Mouse (Mus musculus): ENCODE measurements around the gene Cryba4.

The Cryba4 gene

DNA sequence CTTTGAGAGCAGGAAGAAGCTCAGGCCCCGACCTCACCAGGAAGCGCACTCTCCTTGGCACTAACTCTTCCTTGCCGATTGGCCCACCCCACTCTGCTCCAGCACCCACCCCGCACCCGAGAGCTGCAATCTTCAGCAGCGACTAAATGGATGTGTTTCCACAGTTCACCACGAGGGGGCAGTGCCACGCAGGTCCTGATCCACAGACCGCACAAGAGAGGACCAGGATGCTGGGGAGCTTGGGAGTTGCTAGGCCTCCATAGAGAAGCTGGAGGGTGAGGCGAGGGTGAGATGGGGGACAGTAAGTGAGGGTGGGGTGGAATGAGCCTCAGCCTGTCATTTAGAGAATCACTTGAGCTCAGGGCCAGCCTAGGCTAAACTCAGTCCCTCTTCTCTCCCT, 11.6 kb downstream of the Cryba4 start:
- Histone ChIP-seq H3K36me3 (ENCODE audit: control insufficient read depth, insufficient read depth, low read length, poor library complexity, severe bottlenecking) (no peaks in the 10 kb centered on the region), H3K27me3 (ENCODE audit: control insufficient read depth, insufficient read depth, low read length, poor library complexity, severe bottlenecking) (no peaks in the 10 kb centered on the region)
- DNase-seq (ENCODE audit: low read depth, low spot score): peak; percentile 91

DNA sequence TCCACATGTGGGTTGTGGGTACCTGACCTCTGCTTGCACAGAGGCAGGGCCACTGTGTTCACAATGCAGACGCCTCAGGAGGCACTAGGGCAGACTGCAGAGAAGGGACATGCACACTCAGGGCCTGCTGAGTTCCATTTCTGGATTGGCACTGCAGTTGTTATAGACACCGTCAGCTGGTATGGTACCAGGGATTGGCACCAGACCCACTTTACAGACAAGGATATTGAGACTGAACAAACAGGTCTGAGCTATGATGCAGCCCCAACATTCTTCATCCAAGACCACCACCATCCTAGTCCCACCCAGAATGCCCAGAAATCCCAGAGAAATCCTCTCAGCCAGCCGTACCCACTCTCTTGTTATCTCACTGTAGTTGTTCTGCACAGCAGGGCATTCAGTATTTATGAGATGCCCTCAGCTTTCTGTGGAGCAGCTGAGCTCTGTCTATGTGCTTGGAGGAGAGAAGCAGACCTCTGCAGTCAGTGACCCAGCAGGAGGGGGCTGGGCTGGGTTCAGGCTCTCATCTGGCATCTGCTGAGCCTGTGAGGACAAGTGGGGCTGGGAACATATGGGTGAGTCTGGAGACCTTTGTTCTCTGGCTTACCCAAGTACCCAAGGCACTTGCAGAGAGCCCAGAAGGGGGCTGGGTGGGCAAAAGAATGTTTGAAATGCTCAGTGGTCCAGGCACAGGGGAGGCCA, 13.4 kb downstream of the Cryba4 start:
- Histone ChIP-seq H3K36me3 (ENCODE audit: control insufficient read depth, insufficient read depth, low read length, poor library complexity, severe bottlenecking) (no peaks in the 10 kb centered on the region), H3K27me3 (ENCODE audit: control insufficient read depth, insufficient read depth, low read length, poor library complexity, severe bottlenecking) (no peaks in the 10 kb centered on the region)
- no peak for DNase-seq (ENCODE audit: low read depth, low spot score)

DNA sequence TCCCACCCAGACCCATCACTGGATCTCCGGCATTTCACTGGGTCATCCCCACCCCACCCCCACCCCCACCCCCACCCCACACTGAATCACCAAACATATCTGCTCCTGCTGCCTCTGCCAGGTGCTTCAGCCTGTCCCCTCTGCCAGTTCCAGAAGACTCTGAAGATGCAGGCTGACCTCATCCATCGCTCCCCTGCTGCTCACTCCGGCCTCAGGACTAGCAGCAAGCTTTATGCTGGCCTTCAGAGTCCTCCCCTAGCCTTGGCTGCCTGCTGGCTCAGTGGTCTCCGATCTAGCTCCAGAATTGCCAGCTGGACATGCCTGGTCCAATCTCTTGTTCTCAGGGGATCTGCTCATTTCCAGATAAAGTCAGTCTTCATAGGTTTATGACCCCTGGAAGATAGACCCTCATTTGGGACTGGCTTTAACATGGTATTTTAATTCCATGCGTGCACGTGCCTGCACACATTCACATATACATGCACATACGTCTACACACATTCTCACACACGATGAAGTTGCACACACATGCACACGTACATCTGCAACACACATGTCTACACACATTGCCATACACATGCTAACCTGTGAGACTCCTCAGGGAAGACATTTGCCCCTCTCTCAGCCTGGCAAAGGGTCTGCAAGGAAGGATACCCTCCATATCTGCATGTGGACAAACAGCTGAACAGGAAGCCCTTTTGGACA, 14.3 kb downstream of the Cryba4 start:
- no peak for DNase-seq (ENCODE audit: low read depth, low spot score)
- Histone ChIP-seq H3K27me3 (ENCODE audit: control insufficient read depth, insufficient read depth, low read length, poor library complexity, severe bottlenecking) (no peaks in the 10 kb centered on the region), H3K36me3 (ENCODE audit: control insufficient read depth, insufficient read depth, low read length, poor library complexity, severe bottlenecking) (no peaks in the 10 kb centered on the region)

DNA sequence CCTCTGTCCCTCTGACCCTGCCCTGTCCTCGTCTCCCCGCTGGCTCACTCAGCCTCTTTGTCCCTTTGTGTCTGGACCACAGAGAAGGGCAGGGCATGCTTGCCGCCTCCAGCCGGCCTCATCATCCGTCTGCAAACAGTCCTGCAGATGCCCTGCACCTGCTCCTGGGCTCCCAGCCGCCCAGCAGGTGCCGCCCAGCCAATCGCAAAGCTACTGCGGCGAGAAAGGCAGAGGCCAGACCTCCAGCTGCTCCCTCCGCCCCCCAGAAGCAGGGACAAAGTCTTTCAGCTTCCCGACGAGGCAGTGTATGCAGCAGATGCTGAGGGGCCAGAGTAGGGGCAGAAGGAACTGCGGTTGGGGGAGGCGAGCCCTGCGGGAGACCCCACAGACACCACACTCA, 14.9 kb downstream of the Cryba4 start:
- Histone ChIP-seq H3K36me3 (ENCODE audit: control insufficient read depth, insufficient read depth, low read length, poor library complexity, severe bottlenecking) (no peaks in the 10 kb centered on the region), H3K27me3 (ENCODE audit: control insufficient read depth, insufficient read depth, low read length, poor library complexity, severe bottlenecking) (no peaks in the 10 kb centered on the region)
- DNase-seq (ENCODE audit: low read depth, low spot score): no peak

DNA sequence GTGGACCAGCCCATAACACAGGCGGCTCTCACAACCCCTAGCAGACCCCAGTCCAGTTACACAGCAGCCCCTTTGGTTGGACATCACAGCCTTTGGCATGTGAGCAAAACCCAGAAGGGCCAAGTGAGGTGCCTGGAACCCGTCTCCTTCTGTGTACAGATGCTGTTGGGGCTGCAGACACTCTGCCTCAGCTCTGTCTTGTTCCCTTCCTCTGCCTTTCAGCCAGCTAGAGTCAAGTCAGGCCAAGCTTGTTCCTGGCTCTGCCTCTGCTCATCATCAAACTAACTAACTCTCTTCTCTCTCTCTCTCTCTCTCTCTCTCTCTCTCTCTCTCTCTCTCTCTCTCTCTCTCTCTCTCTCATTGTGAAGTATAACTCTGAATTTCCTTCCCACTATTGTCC, 15.7 kb downstream of the Cryba4 start:
- no peaks in the 10 kb centered on the region for H3K27me3 ChIP-seq (ENCODE audit: control insufficient read depth, insufficient read depth, low read length, poor library complexity, severe bottlenecking)
- no peak for DNase-seq (ENCODE audit: low read depth, low spot score)
- no peaks in the 10 kb centered on the region for H3K36me3 ChIP-seq (ENCODE audit: control insufficient read depth, insufficient read depth, low read length, poor library complexity, severe bottlenecking)

DNA sequence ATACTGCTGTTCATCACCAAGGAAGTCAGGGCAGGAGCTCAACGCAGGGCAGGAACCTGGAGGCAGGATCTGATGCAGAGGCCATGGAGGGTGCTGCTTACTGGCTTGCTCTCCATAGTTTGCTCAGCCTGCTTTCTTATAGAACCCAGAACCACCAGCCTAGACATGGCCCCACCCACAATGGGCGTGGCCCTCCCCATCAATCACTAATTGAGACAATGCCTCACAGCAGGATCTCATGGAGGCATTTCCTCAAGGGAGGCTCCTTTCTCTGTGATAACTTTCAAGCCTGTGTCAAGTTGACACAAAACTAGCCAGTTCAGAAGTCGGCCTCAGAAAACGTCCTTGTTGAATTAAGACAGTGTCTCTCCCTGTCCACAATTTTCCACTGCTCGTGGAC, 16.5 kb downstream of the Cryba4 start:
- Histone ChIP-seq H3K36me3 (ENCODE audit: control insufficient read depth, insufficient read depth, low read length, poor library complexity, severe bottlenecking) (no peaks in the 10 kb centered on the region), H3K27me3 (ENCODE audit: control insufficient read depth, insufficient read depth, low read length, poor library complexity, severe bottlenecking) (no peaks in the 10 kb centered on the region)
- no peak for DNase-seq (ENCODE audit: low read depth, low spot score)

DNA sequence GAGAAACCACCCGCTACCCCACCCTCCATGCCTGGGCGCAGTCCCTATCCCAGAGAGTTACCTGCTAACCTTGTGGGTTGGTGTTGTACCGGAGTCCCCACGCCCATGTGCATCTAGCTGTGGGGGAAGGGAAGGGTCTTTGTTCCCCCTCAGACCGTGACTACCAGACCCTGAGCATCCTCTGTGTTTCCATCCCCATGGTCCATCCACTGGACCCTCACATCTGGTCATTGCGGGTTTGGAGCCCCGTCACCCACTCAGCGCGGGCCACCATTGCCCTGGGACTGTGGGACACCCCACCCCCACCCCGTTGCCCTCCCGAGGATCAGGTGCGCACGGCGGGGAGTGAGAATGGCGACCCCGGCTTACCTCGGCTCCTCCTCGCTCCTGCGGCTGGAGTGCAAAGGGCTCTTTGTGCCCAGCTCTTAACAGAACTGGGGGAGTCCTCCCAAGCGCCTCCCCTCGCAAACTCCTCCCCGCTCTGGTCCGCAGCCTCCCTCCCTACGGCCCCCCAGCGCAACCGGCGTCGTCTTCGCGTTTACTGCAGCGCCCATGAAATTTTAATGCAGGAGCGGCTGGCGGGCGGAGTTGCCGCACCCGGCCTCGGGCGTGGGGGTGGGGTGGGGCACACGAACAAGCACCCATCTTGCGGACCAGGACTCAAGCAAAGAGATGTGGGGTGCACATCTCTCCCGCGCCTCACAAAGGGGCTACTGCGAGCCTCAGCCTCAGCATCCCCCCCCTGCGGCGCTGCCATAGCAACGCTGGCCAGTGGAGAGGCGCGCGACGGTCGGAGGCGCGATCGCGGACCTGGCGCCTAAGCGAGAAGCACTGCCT, 23.9 kb downstream of the Cryba4 start:
- H3K36me3 ChIP-seq (ENCODE audit: control insufficient read depth, insufficient read depth, low read length, poor library complexity, severe bottlenecking): no peaks in the 10 kb centered on the region
- H3K27me3 ChIP-seq (ENCODE audit: control insufficient read depth, insufficient read depth, low read length, poor library complexity, severe bottlenecking): no peaks in the 10 kb centered on the region; the same call in 1 of the 2 replicates
- DNase-seq (ENCODE audit: low read depth, low spot score): no peak

DNA sequence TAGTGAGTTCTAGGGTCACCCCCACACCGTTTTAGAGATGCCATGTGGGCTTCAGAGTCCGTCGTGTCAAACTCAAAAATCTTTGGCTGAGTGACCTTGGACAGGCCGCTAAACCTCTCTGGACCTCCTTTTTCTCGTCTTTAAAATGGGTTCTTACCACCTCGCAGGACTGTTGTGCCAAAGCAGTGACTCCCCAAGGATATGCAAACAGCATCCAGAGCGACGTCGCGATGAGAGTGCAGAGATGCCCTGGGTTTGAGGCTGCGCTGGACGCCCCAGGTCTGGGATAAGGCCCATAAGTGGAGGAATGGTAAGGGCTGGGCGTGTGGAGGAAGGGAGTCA, 24.4 kb downstream of the Cryba4 start:
- Histone ChIP-seq H3K36me3 (ENCODE audit: control insufficient read depth, insufficient read depth, low read length, poor library complexity, severe bottlenecking) (no peaks in the 10 kb centered on the region), H3K27me3 (ENCODE audit: control insufficient read depth, insufficient read depth, low read length, poor library complexity, severe bottlenecking) (no peaks in the 10 kb centered on the region; the same call in 1 of the 2 replicates)
- DNase-seq (ENCODE audit: low read depth, low spot score): no peak

DNA sequence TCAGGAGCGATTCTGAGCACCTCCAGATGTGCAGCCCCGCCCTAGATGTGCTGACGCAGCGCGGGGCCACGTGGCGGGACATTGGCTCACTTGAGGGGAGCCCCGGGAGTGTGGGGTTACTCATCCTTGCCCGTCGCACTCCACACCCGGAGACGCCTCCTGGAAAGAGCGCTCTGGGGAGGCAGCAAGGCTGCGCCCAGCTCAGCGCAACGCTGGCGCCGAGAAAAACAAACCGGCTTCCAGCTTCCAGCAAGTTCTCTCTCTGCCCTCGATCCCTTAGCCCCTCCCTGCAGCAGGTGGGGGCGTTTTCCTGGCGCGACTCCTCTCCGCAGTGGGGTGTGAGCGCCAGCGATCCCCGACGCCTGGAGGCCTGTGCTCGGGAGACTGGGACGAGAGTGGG, 25.0 kb downstream of the Cryba4 start:
- Histone ChIP-seq H3K27me3 (ENCODE audit: control insufficient read depth, insufficient read depth, low read length, poor library complexity, severe bottlenecking) (no peaks in the 10 kb centered on the region; the same call in 1 of the 2 replicates), H3K36me3 (ENCODE audit: control insufficient read depth, insufficient read depth, low read length, poor library complexity, severe bottlenecking) (no peaks in the 10 kb centered on the region)
- DNase-seq (ENCODE audit: low read depth, low spot score): no peak

DNA sequence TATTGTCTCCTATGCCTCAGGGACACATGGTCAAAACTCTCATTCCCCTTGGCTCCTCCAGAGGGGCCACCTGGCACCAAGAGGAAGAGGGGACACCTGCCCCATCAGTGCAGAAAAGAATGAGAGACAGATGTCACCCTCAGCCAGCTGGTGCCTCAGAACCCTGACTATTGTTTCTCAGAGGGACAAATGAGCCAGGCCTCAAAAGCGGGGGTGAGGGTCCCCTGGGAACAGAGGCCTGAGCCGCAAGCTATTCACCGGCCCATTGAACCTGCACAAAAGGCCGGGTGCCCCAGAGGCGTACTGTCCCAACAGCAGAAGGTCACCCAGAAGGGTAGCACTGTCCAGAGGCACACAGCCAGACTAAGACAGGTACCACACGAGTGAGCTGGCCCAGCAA, 26.7 kb downstream of the Cryba4 start:
- Histone ChIP-seq H3K36me3 (ENCODE audit: control insufficient read depth, insufficient read depth, low read length, poor library complexity, severe bottlenecking) (no peaks in the 10 kb centered on the region), H3K27me3 (ENCODE audit: control insufficient read depth, insufficient read depth, low read length, poor library complexity, severe bottlenecking) (no peaks in the 10 kb centered on the region; the same call in 1 of the 2 replicates)
- DNase-seq (ENCODE audit: low read depth, low spot score): no peak

DNA sequence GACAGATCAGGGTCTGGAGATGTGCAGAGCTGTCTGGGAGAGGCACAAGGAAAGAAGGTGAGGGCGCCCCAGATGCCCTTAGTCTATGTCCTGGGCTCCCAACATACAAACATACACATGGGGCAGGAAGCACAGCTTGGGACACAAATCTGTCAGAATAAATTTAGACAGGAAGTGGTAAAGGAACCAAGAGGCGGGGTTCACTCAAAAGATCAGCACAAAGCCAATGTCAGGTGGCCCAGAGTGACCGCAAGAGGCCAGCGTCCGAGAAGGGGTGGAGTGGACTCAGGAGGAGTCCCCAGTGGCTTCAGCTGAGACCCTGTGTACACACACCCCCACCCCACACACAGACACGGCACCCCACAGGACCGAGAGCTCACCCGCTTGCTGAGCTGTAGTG, 32.1 kb downstream of the Cryba4 start:
- DNase-seq (ENCODE audit: low read depth, low spot score): no peak
- Histone ChIP-seq H3K36me3 (ENCODE audit: control insufficient read depth, insufficient read depth, low read length, poor library complexity, severe bottlenecking) (no peaks in the 10 kb centered on the region), H3K27me3 (ENCODE audit: control insufficient read depth, insufficient read depth, low read length, poor library complexity, severe bottlenecking) (no peaks in the 10 kb centered on the region; the same call in 1 of the 2 replicates)

DNA sequence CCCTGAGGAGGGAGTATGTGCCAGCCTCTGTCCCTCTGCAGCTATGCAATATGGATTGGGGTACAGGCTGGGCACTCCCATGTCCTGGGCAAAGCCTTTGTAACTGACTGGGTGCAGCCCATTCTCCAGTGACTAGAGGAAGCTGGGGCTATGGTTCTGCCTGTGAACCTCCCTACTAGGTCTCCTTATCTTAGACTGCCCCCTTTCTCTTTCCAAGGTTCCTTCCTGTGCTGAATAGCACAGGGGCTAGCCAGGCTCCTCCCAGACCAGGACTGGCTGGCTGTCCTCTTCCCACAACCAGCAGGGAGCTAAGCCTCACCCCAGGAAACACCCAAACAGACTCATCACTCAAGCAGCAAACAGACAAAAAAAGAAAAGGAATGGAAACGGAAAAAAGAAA, 32.9 kb downstream of the Cryba4 start:
- H3K27me3 ChIP-seq (ENCODE audit: control insufficient read depth, insufficient read depth, low read length, poor library complexity, severe bottlenecking): no peaks in the 10 kb centered on the region; the same call in 1 of the 2 replicates
- H3K36me3 ChIP-seq (ENCODE audit: control insufficient read depth, insufficient read depth, low read length, poor library complexity, severe bottlenecking): no peaks in the 10 kb centered on the region
- no peak for DNase-seq (ENCODE audit: low read depth, low spot score)

DNA sequence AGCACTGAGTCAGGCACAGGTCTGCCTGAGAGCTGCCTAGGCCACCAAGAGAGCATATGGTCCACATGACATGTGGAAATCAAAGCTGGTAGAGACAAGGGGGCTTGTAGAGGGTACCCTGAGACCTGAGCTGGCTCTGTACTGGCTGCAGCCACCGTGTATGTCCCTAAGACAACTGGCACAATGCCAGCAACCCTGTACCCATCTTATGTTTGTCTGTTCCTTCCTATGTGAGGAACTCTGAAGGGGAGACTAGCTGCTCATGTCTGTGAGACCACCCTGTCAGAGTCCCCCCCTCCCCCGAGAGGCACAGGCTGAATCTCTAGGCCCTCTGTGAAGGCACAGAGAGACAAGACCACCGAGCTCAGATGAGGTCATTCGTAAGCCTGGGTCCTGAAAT, 33.6 kb downstream of the Cryba4 start:
- no peak for DNase-seq (ENCODE audit: low read depth, low spot score)
- H3K36me3 ChIP-seq (ENCODE audit: control insufficient read depth, insufficient read depth, low read length, poor library complexity, severe bottlenecking): no peaks in the 10 kb centered on the region
- H3K27me3 ChIP-seq (ENCODE audit: control insufficient read depth, insufficient read depth, low read length, poor library complexity, severe bottlenecking): no peaks in the 10 kb centered on the region; the same call in 1 of the 2 replicates

DNA sequence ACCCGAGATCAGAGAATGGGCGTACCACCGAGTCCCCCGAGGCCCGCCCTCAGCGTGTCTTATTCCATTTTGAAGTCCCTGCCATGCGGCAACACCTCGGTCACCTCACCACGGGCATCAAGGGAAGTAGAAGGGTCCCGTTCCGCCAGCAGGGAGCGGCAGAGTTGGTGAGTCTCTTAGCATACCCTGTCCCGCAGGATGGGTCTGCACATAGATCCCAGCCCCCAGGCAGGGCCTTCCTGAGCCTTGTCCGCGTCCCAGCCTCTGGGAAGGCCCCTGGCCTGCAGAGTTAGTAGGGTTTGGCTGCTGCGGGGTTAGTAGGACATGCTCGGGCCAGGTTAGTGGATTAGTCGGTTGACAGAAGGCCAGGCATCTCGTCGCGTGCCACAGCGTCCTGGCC, 35.3 kb downstream of the Cryba4 start:
- no peaks in the 10 kb centered on the region; the same call in 1 of the 2 replicates for H3K27me3 ChIP-seq (ENCODE audit: control insufficient read depth, insufficient read depth, low read length, poor library complexity, severe bottlenecking)
- DNase-seq (ENCODE audit: low read depth, low spot score): no peak
- no peaks in the 10 kb centered on the region for H3K36me3 ChIP-seq (ENCODE audit: control insufficient read depth, insufficient read depth, low read length, poor library complexity, severe bottlenecking)

DNA sequence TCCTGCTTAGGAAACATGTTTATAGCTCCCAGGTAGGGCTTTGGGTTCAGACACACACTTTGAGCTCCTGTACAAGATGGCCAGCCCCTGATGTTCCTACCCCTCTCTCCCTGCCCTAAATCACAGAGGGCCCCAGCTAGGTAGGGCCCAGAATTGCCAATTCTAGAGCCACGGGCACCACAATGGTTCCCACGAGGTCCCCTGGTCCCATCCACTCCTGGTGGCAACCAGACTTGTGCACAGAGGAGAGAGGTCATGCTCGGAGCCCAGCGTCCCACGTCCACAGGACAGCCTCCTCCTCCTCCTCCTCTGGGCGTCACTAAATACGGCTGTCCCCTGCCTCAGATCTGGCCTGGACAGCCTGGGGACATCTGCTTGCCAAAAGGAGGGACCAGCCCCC, 36.0 kb downstream of the Cryba4 start:
- no peak for DNase-seq (ENCODE audit: low read depth, low spot score)
- Histone ChIP-seq H3K27me3 (ENCODE audit: control insufficient read depth, insufficient read depth, low read length, poor library complexity, severe bottlenecking) (no peaks in the 10 kb centered on the region; the same call in 1 of the 2 replicates), H3K36me3 (ENCODE audit: control insufficient read depth, insufficient read depth, low read length, poor library complexity, severe bottlenecking) (no peaks in the 10 kb centered on the region)
